Mouse (Mus musculus): ENCODE measurements around the gene Neb.

The Neb gene

GRCm38 (mm10) chr2:52303405-52303804 lies 74.9 kb downstream of the Neb start:
- no peak for DNase-seq

GRCm38 (mm10) chr2:52297969-52298368 lies 80.3 kb downstream of the Neb start:
- no peak for DNase-seq

GRCm38 (mm10) chr2:52296779-52297178 lies 81.5 kb downstream of the Neb start:
- DNase-seq: no peak

- DNase-seq: no peak
Measured at GRCm38 (mm10) chr2:52287436-52287835, 90.8 kb downstream of the Neb start.

- DNase-seq: no peak
Measured at GRCm38 (mm10) chr2:52286421-52286820, 91.9 kb downstream of the Neb start.

GRCm38 (mm10) chr2:52272146-52272545 lies 106.1 kb downstream of the Neb start:
- no peak for DNase-seq

- no peak for DNase-seq
Measured at GRCm38 (mm10) chr2:52270911-52271310, 107.4 kb downstream of the Neb start.

- peak; percentile 47 to 67 for DNase-seq
Measured at GRCm38 (mm10) chr2:52262149-52262548, 116.1 kb downstream of the Neb start.

- DNase-seq: no peak
Measured at GRCm38 (mm10) chr2:52252037-52252436, 126.2 kb downstream of the Neb start.

- peak in 1 of 2 experiments; percentile 37 for DNase-seq
Measured at GRCm38 (mm10) chr2:52248316-52248826, 129.9 kb downstream of the Neb start.

- DNase-seq: peak; percentile 51 to 61
Measured at GRCm38 (mm10) chr2:52245091-52245490, 133.2 kb downstream of the Neb start.

- peak; percentile 43 to 54 for DNase-seq
Measured at GRCm38 (mm10) chr2:52242691-52243090, 135.6 kb downstream of the Neb start.

GRCm38 (mm10) chr2:52237892-52238291 lies 140.4 kb downstream of the Neb start:
- DNase-seq: no peak

- DNase-seq: no peak
Measured at GRCm38 (mm10) chr2:52227584-52227983, 150.7 kb downstream of the Neb start.

- peak; percentile 59 for DNase-seq
Measured at GRCm38 (mm10) chr2:52224366-52224765, 153.9 kb downstream of the Neb start.

GRCm38 (mm10) chr2:52220074-52220473 lies 158.2 kb downstream of the Neb start:
- DNase-seq: peak; percentile 46 to 68

GRCm38 (mm10) chr2:52215945-52216344 lies 162.3 kb downstream of the Neb start:
- DNase-seq: no peak

- DNase-seq: peak; percentile 87 to 93
Measured at GRCm38 (mm10) chr2:52212561-52212961, 165.7 kb downstream of the Neb start.

GRCm38 (mm10) chr2:52211358-52211899 lies 166.8 kb downstream of the Neb start:
- DNase-seq: peak; percentile 37 to 64

GRCm38 (mm10) chr2:52210685-52211084 lies 167.6 kb downstream of the Neb start:
- DNase-seq: no peak

GRCm38 (mm10) chr2:52204992-52205391 lies 173.3 kb downstream of the Neb start:
- no peak for DNase-seq

GRCm38 (mm10) chr2:52193629-52194028 lies 184.6 kb downstream of the Neb start:
- DNase-seq: peak; percentile 80 to 81

GRCm38 (mm10) chr2:52179678-52180077 lies 198.6 kb downstream of the Neb start:
- no peak for DNase-seq

- no peak for DNase-seq
Measured at GRCm38 (mm10) chr2:52177726-52178125, 200.5 kb downstream of the Neb start.

GRCm38 (mm10) chr2:52177184-52177583 lies 201.1 kb downstream of the Neb start:
- peak; percentile 69 to 75 for DNase-seq
